Mouse (Mus musculus) kidney, postnatal 0 days (tissue): ENCODE results near the gene Otop3. TPM values are rescaled to one million over a fixed set of nuclear protein-coding genes. Genes with fewer than 3 reads are reported as not detected.
A peak's percentile ranks its signal among the peaks of the same experiment; 100 is the strongest.

ENCODE experiments used
- ATAC-seq: fragments of 200-750 bp; cut with Nextera tagmentation; replicated peaks from 2 replicates; pipeline ENCODE4 v1.8.0; 2017; ENCODE audit warnings: low read depth, moderate number of reproducible peaks, moderate TSS enrichment, moderate library complexity; ENCODE audit not compliant: low FRiP score
- DNase-seq: peaks from one replicate; pipeline ENCODE4 v3.0.0-alpha.2; 2016; ENCODE audit warnings: low spot score
- H3K27ac ChIP-seq: fragments of 300-500 bp; sonication (generic); 2 replicates; pipeline ENCODE4 v1.5.1; 2014; ENCODE audit warnings: mild to moderate bottlenecking
- H3K27me3 ChIP-seq: fragments of 300-500 bp; sonication (generic); 2 replicates; pipeline ENCODE4 v1.6.1; 2014; ENCODE audit warnings: low read length, mixed read lengths; ENCODE audit not compliant: insufficient read depth
- H3K36me3 ChIP-seq: fragments of 300-500 bp; sonication (generic); 2 replicates; pipeline ENCODE4 v1.6.1; 2014; ENCODE audit warnings: low read length, mixed read lengths; ENCODE audit not compliant: insufficient read depth
- H3K4me1 ChIP-seq: fragments of 300-500 bp; sonication (generic); replicated peaks from 2 replicates; pipeline ENCODE4 v1.6.1; 2014; ENCODE audit warnings: antibody characterized with exemption, low read length, mixed read lengths; ENCODE audit not compliant: insufficient read depth
- H3K4me2 ChIP-seq: fragments of 300-500 bp; sonication (generic); 2 replicates; pipeline ENCODE4 v1.6.1; 2014; ENCODE audit warnings: mild to moderate bottlenecking, low read length, moderate library complexity, mixed read lengths
- H3K4me3 ChIP-seq: fragments of 300-500 bp; sonication (generic); replicated peaks from 2 replicates; pipeline ENCODE4 v1.5.1; 2014; ENCODE audit warnings: low read depth, low read length
- H3K9ac ChIP-seq: fragments of 300-500 bp; sonication (generic); 2 replicates; pipeline ENCODE4 v1.6.1; 2014; ENCODE audit warnings: low read depth, low read length
- H3K9me3 ChIP-seq: fragments of 300-500 bp; sonication (generic); replicated peaks from 2 replicates; pipeline ENCODE4 v1.6.1; 2016; ENCODE audit warnings: low read length, inconsistent platforms, mixed read lengths
- CTCF ChIP-seq: IDR thresholded peaks from 2 replicates; pipeline ENCODE4 v1.5.1; 2016; ENCODE audit warnings: antibody characterized with exemption, low read depth, mild to moderate bottlenecking, moderate library complexity
- WGBS: fragments of 180-500 bp; shearing (Covaris S2); extraction: QIAGEN DNeasy Blood & Tissue Kit; methylation state at CpG from one replicate; pipeline ENCODE4 v1.1.7; 2014; 5-methylcytosine and 5-hydroxymethylcytosine counted together
- polyA plus RNA-seq: library from polyadenylated mRNA; unstranded; fragments of >200 nt; fragmentation: Nextera tagmentation; extraction: Ambion mirVana; gene quantifications from 2 replicates; pipeline ENCODE4 v1.2.1, GENCODE M21; 2015

The Otop3 gene
- polyA plus RNA-seq, result not detected in 2 replicates

DNA sequence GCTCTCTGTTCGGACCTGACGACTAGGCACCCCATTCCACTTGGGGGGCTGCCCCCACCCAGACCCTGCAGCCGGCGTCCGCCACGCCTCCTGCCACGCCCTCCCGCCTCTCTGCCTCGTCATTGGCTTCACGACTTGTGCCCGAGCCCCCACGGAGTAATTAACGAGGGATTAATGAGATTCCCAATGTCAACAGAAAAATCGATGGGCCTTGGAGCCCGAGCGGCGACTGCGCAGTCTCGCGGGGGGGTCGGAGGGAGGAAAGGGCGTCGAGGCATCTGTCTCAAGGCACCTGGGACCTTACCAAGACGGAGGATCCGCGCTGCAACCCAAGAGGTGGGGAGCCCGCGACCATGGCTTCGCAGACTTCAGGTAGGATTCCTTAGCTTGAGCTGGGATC, at the start of gene Otop3:
Otop3 (plus strand) TSS at position 201 of the 400 bp plus-strand sequence.
- no peak for DNase-seq
- ATAC-seq, result no peak

DNA sequence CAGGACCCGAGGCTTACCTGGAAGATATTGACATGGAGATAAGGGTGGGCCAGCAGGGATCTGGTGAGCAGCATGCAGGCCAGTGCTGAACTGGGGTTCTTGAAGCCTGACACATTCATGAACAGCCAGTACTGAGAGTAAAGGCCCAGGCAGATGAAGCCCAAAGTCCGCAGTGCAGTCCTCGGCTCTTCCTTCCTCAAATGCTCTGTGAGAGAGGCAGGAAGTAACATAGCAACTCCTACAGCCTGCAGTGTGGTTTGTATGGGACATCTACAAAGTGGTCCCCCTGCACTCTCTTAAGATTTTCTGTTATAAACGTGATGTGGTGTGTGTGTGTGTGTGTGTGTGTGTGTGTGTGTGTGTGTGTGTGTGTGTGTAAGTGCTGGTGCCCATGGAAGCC, 49.2 kb upstream of the Otop3 start:
- H3K27me3 ChIP-seq, result no peaks in the 10 kb centered on the region
- 61% methylated on average over 4 of the region's 4 CpGs for WGBS
- H3K27ac ChIP-seq, result no peak overlapping the region
- H3K4me3 ChIP-seq, result no peak overlapping the region
- no peaks in the 10 kb centered on the region for H3K36me3 ChIP-seq
- no peak overlapping the region for H3K4me2 ChIP-seq
- no peak for TF ChIP-seq CTCF
- 0 out of 2 replicates have a peak, but pooled peaks cover 2% of the 10 kb centered on the region for H3K4me1 ChIP-seq
- ATAC-seq (no peak), DNase-seq (no peak)
- H3K9ac ChIP-seq, result no peak overlapping the region
- no peaks in the 10 kb centered on the region for H3K9me3 ChIP-seq

More for the DNA sequence above, at the start of gene Otop3:
- no peak within 1 kb of the TSS for H3K4me3 ChIP-seq
- 5% methylated on average over 29 of the region's 29 CpGs for WGBS
- H3K36me3 ChIP-seq, result no peaks in the 10 kb centered on the region
- no peak within 1 kb of the TSS for H3K4me2 ChIP-seq
- H3K27me3 ChIP-seq, result peaks cover 22% of the 10 kb centered on the region
- H3K4me1 ChIP-seq, result no peaks in the 10 kb centered on the region
- TF ChIP-seq CTCF, result no peak
- H3K9ac ChIP-seq, result no peak within 1 kb of the TSS
- H3K27ac ChIP-seq, result no peak within 1 kb of the TSS
- H3K9me3 ChIP-seq, result no peaks in the 10 kb centered on the region

DNA sequence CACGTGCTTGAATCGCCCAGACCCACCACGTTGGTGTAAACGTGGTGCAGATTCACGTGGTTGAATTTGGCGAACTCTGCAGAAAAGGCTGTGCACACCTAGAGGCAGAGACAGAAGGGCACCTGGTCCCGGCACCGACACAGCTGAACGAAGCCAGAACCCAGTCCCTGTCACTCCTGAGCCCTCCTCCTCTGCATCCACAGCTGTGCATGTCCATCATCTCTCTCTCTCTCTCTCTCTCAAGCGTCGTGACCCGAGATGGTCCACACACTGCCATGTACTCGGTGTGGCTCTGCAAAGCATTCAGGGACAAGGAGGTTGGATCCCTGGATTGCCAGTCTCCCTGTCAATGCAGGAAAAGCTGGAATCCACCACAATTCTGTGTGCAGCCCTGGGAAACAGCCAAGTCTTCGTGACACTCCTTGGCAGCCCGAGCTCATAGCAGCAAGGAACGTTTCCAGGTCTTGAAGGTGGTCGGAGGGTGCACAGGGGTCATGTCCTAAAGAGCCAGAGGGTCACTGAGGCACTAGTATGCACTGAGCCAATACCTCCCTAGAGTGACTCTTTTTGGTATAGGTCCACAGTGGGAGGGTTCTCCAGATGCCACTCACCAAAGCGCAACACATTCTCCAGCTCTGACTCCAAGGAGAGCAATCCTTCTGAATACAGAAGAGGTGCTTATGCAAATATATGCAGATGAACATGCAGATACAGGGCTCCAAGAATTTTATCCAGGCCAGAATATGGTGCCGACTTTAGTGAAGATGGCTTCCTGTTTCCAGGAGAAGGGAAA, 48.1 kb upstream of the Otop3 start:
- Histone ChIP-seq H3K9ac (no peak overlapping the region), H3K36me3 (no peaks in the 10 kb centered on the region), H3K9me3 (no peaks in the 10 kb centered on the region), H3K27me3 (no peaks in the 10 kb centered on the region), H3K27ac (no peak overlapping the region), H3K4me3 (no peak overlapping the region), H3K4me2 (no peak overlapping the region), H3K4me1 (0 out of 2 replicates have a peak, but pooled peaks cover 2% of the 10 kb centered on the region)
- no peak for TF ChIP-seq CTCF
- ATAC-seq, result no peak
- 75% methylated on average over 19 of the region's 19 CpGs for WGBS
- no peak for DNase-seq

DNA sequence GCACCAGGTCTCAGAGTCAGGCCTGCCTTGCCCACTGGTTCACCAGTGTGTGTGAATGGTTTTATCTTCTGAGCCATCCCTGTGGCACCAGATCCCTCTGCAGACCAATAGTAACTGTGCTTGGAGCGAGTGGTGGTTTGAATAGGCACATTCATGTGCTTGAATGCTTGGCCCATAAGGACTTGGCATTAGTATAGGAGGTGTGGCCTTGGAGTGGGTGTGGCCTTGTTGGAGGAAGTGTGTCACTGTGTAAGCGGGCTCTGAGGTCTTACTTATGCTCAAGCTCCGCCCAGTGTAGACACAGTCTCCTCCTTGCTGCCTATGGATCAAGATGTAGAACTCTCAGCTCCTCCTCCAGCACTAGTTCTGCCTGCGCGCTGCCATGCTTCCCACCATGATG, 47.1 kb upstream of the Otop3 start:
- 0 out of 2 replicates have a peak, but pooled peaks cover 5% of the 10 kb centered on the region for H3K4me1 ChIP-seq
- no peak overlapping the region for H3K27ac ChIP-seq
- H3K4me3 ChIP-seq, result no peak overlapping the region
- no peaks in the 10 kb centered on the region for H3K36me3 ChIP-seq
- 87% methylated on average over 5 of the region's 5 CpGs for WGBS
- no peaks in the 10 kb centered on the region for H3K27me3 ChIP-seq
- no peak for DNase-seq
- ATAC-seq, result no peak
- TF ChIP-seq CTCF, result no peak
- no peak overlapping the region for H3K4me2 ChIP-seq
- no peak overlapping the region for H3K9ac ChIP-seq
- H3K9me3 ChIP-seq, result no peaks in the 10 kb centered on the region

DNA sequence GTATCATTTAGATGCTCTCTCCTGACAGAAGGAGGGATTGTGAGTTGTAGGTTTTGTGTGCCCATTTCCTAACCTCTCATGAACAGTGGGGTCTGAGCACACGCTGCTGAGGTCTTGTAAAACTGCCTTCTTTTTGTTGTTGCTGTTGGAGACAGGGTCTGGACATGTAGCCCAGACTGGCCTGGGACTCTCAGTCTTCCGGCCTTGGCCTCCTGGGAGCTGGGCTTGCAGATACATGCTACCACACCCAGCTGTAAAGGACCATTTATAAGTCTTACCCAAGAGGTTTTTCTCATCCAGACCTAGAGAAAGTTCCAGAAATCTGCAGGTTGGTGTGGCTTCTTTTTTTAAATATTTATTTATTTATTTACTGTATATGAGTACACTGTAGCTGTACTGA, 46.2 kb upstream of the Otop3 start:
- 0 out of 2 replicates have a peak, but pooled peaks cover 5% of the 10 kb centered on the region for H3K4me1 ChIP-seq
- H3K9me3 ChIP-seq, result no peaks in the 10 kb centered on the region
- ATAC-seq (no peak), DNase-seq (no peak)
- no peak overlapping the region for H3K4me2 ChIP-seq
- no peak overlapping the region for H3K9ac ChIP-seq
- no peaks in the 10 kb centered on the region for H3K36me3 ChIP-seq
- no peaks in the 10 kb centered on the region for H3K27me3 ChIP-seq
- 76% methylated on average over 2 of the region's 2 CpGs for WGBS
- H3K4me3 ChIP-seq, result no peak overlapping the region
- H3K27ac ChIP-seq, result no peak overlapping the region
- no peak for TF ChIP-seq CTCF

DNA sequence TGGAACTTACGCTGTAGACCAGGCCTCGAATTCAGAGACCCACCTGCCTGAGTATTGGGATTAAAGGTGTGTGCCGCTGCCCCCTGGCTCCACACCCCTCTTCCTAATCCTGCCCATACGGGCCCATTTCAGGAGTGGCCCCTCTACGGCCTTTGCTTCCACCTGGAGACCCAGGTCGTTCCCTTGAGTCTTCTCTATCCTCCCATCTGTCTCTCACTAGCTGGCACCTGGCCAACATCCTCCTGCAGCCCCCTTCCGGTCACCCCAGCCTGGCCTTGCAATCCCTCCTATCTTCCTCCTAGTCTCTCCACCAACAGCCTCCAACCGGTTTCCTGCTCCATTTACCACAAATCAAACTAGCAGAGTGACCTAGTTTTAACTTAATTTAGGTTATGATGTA, 44.6 kb upstream of the Otop3 start:
- Histone ChIP-seq H3K9me3 (no peaks in the 10 kb centered on the region), H3K27me3 (no peaks in the 10 kb centered on the region), H3K4me2 (no peak overlapping the region), H3K4me3 (no peak overlapping the region), H3K9ac (no peak overlapping the region), H3K36me3 (no peaks in the 10 kb centered on the region), H3K27ac (no peak overlapping the region), H3K4me1 (0 out of 2 replicates have a peak, but pooled peaks cover 5% of the 10 kb centered on the region)
- ATAC-seq (no peak), DNase-seq (peak; percentile 35)
- 62% methylated on average over 8 of the region's 8 CpGs for WGBS
- no peak for TF ChIP-seq CTCF
